Mouse (Mus musculus) layer of hippocampus, postnatal 10 days (tissue): ENCODE results near the gene Cubn. TPM values are rescaled to one million over a fixed set of nuclear protein-coding genes. Genes with fewer than 3 reads are reported as not detected.
A peak's percentile ranks its signal among the peaks of the same experiment; 100 is the strongest.

Experiments
- DNase-seq, 2 experiments: peaks; one replicate each; pipeline ENCODE4 v3.0.0; 2021; ENCODE audit warnings: low spot score in 2 of 2
- total RNA-seq, 2 experiments: library from RNA; stranded (reverse); gene quantifications; 2 replicates each; pipeline ENCODE4 v1.2.3; 2021

Cubn gene
- total RNA-seq, 2 experiments from 2014 or later: 0.33 to 0.34 TPM

GRCm38 (mm10) chr2:13258606-13259005 lies 233.0 kb downstream of the Cubn start:
- DNase-seq: no peak

- DNase-seq: no peak
These were observed 250.9 kb downstream of the Cubn start for GRCm38 (mm10) chr2:13240711-13241110.

- DNase-seq: peak; percentile 51 to 70
These were observed 254.3 kb downstream of the Cubn start for GRCm38 (mm10) chr2:13237140-13237901.

- no peak for DNase-seq
These were observed 255.9 kb downstream of the Cubn start for GRCm38 (mm10) chr2:13235696-13236095.

- no peak for DNase-seq
These were observed 256.8 kb downstream of the Cubn start for GRCm38 (mm10) chr2:13234796-13235195.

- DNase-seq: no peak
These were observed 257.7 kb downstream of the Cubn start for GRCm38 (mm10) chr2:13233902-13234301.

- no peak for DNase-seq
These were observed 258.3 kb downstream of the Cubn start for GRCm38 (mm10) chr2:13233254-13233835.

GRCm38 (mm10) chr2:13232305-13232704 lies 259.3 kb downstream of the Cubn start:
- no peak for DNase-seq

GRCm38 (mm10) chr2:13229686-13230085 lies 261.9 kb downstream of the Cubn start:
- DNase-seq: no peak

Other genes with a start within 250 kb of the Cubn start
- 10 to 100 TPM; 46.9 to 54.9 TPM for gene Rsu1, start 220.4 kb downstream of the Cubn start, total RNA-seq
- gene Trdmt1, start 52.9 kb upstream of the Cubn start, total RNA-seq: 1 to 10 TPM; 6.9 to 7.2 TPM
- 100 to 1,000 TPM; 132 to 142 TPM for gene Vim, start 82.1 kb upstream of the Cubn start, total RNA-seq